Mouse (Mus musculus): ENCODE measurements around the gene Ttll11. TPM values are rescaled to one million over a fixed set of nuclear protein-coding genes. Genes with fewer than 3 reads are reported as not detected.
A peak's percentile ranks its signal among the peaks of the same experiment; 100 is the strongest.

Gene Ttll11
- polyA plus RNA-seq, 1 experiment from 2014 or later: 0.95 TPM

GRCm38 (mm10) chr2:35911675-35912074 lies 68.0 kb downstream of the Ttll11 start:
- no peak for DNase-seq (ENCODE audit: extremely low spot score, low spot score)
- peaks cover 7% of the 10 kb centered on the region for H3K4me1 ChIP-seq
- H3K9me3 ChIP-seq: no peaks in the 10 kb centered on the region; the same call in 1 of the 2 replicates
- no peaks in the 10 kb centered on the region for H3K36me3 ChIP-seq (replicated peaks)
- no peak overlapping the region for H3K4me3 ChIP-seq
- H3K27me3 ChIP-seq (ENCODE audit: poor library complexity, severe bottlenecking): no peaks in the 10 kb centered on the region
- WGBS: 80% methylated on average over 1 of the region's 1 CpGs
- no peak overlapping the region for H3K27ac ChIP-seq

- no peaks in the 10 kb centered on the region; the same call in 1 of the 2 replicates for H3K9me3 ChIP-seq
- WGBS: 69% methylated on average over 9 of the region's 9 CpGs
These were observed 69.0 kb downstream of the Ttll11 start for GRCm38 (mm10) chr2:35910740-35911139.

DNA sequence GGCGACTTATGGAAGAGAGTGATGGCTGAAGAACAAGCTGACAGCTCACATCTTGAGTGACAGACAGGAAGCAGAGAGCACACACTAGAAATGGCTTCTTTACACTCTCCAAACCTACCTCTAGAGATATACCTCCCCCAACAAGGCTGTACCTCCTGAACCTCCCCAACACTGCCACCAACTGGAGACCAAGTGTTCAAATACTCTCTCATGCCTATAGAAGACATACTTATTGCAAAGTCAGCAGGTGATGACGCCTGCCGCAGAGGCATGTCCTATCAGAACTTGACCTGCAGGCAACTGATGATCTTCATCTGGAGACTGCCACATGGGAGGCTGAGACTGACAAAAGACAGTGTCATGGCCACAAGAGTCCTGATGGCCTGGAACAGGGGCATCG lies 70.4 kb downstream of the Ttll11 start:
- WGBS: 96% methylated on average over 4 of the region's 4 CpGs
- no peak for DNase-seq (ENCODE audit: extremely low spot score, low spot score)
- Histone ChIP-seq H3K27me3 (ENCODE audit: poor library complexity, severe bottlenecking) (no peaks in the 10 kb centered on the region), H3K27ac (no peak overlapping the region), H3K9me3 (no peaks in the 10 kb centered on the region; the same call in 1 of the 2 replicates), H3K4me1 (peaks cover 12% of the 10 kb centered on the region), H3K36me3 (replicated peaks) (no peaks in the 10 kb centered on the region), H3K4me3 (no peak overlapping the region)

More at GRCm38 (mm10) chr2:35910740-35911139, 69.0 kb downstream of the Ttll11 start:
- Histone ChIP-seq H3K36me3 (replicated peaks) (no peaks in the 10 kb centered on the region), H3K27ac (no peak overlapping the region), H3K27me3 (ENCODE audit: poor library complexity, severe bottlenecking) (no peaks in the 10 kb centered on the region), H3K4me3 (no peak overlapping the region), H3K4me1 (peaks cover 11% of the 10 kb centered on the region)
- DNase-seq (ENCODE audit: extremely low spot score, low spot score): no peak

- Histone ChIP-seq H3K36me3 (replicated peaks) (no peaks in the 10 kb centered on the region), H3K4me1 (peaks cover 12% of the 10 kb centered on the region), H3K4me3 (no peak overlapping the region), H3K9me3 (no peaks in the 10 kb centered on the region; the same call in 1 of the 2 replicates), H3K27ac (no peak overlapping the region), H3K27me3 (ENCODE audit: poor library complexity, severe bottlenecking) (no peaks in the 10 kb centered on the region)
- DNase-seq (ENCODE audit: extremely low spot score, low spot score): no peak
- WGBS: 83% methylated on average over 6 of the region's 6 CpGs
These were observed 72.1 kb downstream of the Ttll11 start for GRCm38 (mm10) chr2:35907578-35907977.

- no peak overlapping the region for H3K27ac ChIP-seq
- H3K36me3 ChIP-seq (replicated peaks): no peaks in the 10 kb centered on the region
- H3K27me3 ChIP-seq (ENCODE audit: poor library complexity, severe bottlenecking): no peaks in the 10 kb centered on the region
- DNase-seq (ENCODE audit: extremely low spot score, low spot score): peak; percentile 68
- no peak overlapping the region for H3K4me3 ChIP-seq
- 34% methylated on average over 11 of the region's 11 CpGs for WGBS
- no peaks in the 10 kb centered on the region; the same call in 1 of the 2 replicates for H3K9me3 ChIP-seq
- peaks cover 12% of the 10 kb centered on the region for H3K4me1 ChIP-seq
These were observed 73.4 kb downstream of the Ttll11 start for GRCm38 (mm10) chr2:35906174-35906798.

DNA sequence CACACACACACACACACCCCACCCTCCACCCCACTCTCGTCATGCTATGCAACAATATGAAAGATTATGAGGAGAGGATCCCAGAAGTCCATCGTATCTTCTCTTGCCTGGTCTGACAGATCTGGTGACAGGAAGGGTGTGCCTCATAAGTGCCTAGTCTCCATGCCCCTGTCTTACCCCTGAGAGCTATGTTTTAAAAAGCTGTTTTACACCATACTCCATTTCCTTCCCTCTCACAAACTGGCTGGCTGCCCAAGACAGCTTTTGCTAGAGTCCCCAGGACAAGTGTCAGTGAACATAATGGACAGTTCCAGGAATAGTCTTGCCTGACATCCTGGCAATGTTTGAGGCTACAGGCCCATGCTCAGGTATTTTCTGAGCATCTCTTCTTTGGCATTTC lies 78.9 kb downstream of the Ttll11 start:
- DNase-seq (ENCODE audit: extremely low spot score, low spot score): no peak
- H3K9me3 ChIP-seq: no peaks in the 10 kb centered on the region
- WGBS: 93% methylated on average over 2 of the region's 2 CpGs

GRCm38 (mm10) chr2:35899712-35900111 lies 80.0 kb downstream of the Ttll11 start:
- WGBS: 97% methylated on average over 3 of the region's 3 CpGs
- no peak for DNase-seq (ENCODE audit: extremely low spot score, low spot score)
- Histone ChIP-seq H3K4me3 (no peak overlapping the region), H3K4me1 (0 out of 2 replicates have a peak, but pooled peaks cover 2% of the 10 kb centered on the region), H3K36me3 (replicated peaks) (no peaks in the 10 kb centered on the region), H3K27me3 (ENCODE audit: poor library complexity, severe bottlenecking) (no peaks in the 10 kb centered on the region), H3K27ac (no peak overlapping the region), H3K9me3 (no peaks in the 10 kb centered on the region)

More for the DNA sequence above, 78.9 kb downstream of the Ttll11 start:
- no peak overlapping the region for H3K27ac ChIP-seq
- H3K36me3 ChIP-seq (replicated peaks): no peaks in the 10 kb centered on the region
- no peaks in the 10 kb centered on the region for H3K27me3 ChIP-seq (ENCODE audit: poor library complexity, severe bottlenecking)
- no peak overlapping the region for H3K4me3 ChIP-seq
- 0 out of 2 replicates have a peak, but pooled peaks cover 4% of the 10 kb centered on the region for H3K4me1 ChIP-seq

DNA sequence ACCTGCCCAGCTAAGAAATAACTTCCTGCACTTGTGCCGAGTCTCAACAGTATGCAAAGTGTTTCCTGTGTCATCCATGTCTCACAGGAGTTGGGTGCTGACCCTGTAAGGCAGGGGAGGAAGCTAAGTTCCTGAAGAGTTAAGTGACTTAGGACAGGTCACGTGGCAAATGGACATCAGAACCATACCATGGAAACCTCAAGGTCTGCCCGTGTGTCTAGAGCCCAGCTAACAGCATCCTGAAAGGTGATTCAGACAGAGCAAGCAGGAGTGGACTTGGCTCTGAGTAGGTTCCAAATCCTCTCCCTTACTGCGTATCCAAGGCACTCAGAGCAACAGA lies 80.6 kb downstream of the Ttll11 start:
- Histone ChIP-seq H3K27me3 (ENCODE audit: poor library complexity, severe bottlenecking) (no peaks in the 10 kb centered on the region), H3K4me1 (0 out of 2 replicates have a peak, but pooled peaks cover 2% of the 10 kb centered on the region), H3K27ac (no peak overlapping the region), H3K9me3 (no peaks in the 10 kb centered on the region), H3K4me3 (no peak overlapping the region), H3K36me3 (replicated peaks) (no peaks in the 10 kb centered on the region)
- no peak for DNase-seq (ENCODE audit: extremely low spot score, low spot score)
- 77% methylated on average over 4 of the region's 4 CpGs for WGBS

DNA sequence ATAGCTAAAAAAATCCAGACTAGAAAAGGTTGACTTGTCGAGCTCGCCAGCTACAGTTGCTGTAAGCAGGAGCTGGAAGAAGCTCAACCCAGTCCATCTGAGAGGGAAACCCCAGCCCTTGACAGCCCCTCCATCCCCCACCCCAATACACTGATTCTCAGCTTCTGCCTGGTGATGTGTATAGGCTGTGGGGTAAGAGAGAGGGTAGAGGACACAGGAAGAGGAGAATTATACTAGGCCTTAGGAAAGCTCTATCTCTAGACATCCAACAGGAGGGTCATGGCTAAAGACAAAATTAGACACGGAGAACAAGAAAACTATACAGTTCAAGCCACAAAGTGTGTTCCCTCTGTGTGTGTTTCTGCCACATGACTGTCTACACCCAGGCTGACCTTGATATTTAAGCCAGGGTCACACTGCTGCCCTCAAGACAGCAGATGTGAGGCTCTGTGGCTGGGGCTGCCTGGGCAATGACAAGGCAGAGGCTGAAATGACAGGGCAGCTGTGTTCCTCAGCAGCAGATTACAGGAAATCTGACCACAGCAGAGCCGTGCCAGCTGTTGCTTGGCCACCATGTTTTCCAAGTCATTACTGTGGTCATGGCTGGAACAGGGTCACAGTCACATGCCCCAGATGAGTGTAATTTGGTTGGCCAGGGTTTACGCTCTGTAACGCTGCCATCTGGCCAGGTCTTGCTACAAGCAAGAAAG lies 81.1 kb downstream of the Ttll11 start:
- Histone ChIP-seq H3K4me3 (no peak overlapping the region), H3K27me3 (ENCODE audit: poor library complexity, severe bottlenecking) (no peaks in the 10 kb centered on the region), H3K4me1 (0 out of 2 replicates have a peak, but pooled peaks cover 2% of the 10 kb centered on the region), H3K27ac (no peak overlapping the region), H3K9me3 (no peaks in the 10 kb centered on the region), H3K36me3 (replicated peaks) (no peaks in the 10 kb centered on the region)
- DNase-seq (ENCODE audit: extremely low spot score, low spot score): no peak
- WGBS: 86% methylated on average over 6 of the region's 6 CpGs

GRCm38 (mm10) chr2:35897125-35897524 lies 82.6 kb downstream of the Ttll11 start:
- H3K4me3 ChIP-seq: no peak overlapping the region
- no peaks in the 10 kb centered on the region for H3K27me3 ChIP-seq (ENCODE audit: poor library complexity, severe bottlenecking)
- DNase-seq (ENCODE audit: extremely low spot score, low spot score): no peak
- no peaks in the 10 kb centered on the region for H3K36me3 ChIP-seq (replicated peaks)
- H3K9me3 ChIP-seq: no peaks in the 10 kb centered on the region
- 79% methylated on average over 2 of the region's 2 CpGs for WGBS
- H3K4me1 ChIP-seq: 0 out of 2 replicates have a peak, but pooled peaks cover 2% of the 10 kb centered on the region
- H3K27ac ChIP-seq: no peak overlapping the region

DNA sequence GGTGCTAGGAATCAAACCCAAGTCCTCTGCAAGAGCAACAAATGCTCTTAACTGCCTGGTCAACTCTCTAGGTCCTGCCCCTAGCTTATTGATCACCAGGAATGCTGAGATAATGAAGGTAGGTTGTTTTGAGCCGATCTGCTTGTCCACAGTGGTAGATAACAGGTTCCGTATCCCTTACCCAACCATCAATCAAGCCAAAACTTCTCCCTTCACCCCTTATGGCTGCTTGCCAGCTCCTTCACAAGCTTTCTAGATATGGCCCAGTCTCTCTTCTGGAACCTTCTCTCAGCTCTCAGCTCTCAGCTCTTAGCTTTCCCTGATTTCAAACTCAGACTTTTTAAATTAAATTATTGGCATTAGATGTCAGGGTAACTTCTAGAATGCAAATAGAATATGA lies 85.2 kb downstream of the Ttll11 start:
- DNase-seq (ENCODE audit: extremely low spot score, low spot score): no peak
- H3K4me1 ChIP-seq: 0 out of 2 replicates have a peak, but pooled peaks cover 2% of the 10 kb centered on the region
- no peaks in the 10 kb centered on the region for H3K27me3 ChIP-seq (ENCODE audit: poor library complexity, severe bottlenecking)
- no peaks in the 10 kb centered on the region for H3K36me3 ChIP-seq (replicated peaks)
- H3K4me3 ChIP-seq: no peak overlapping the region
- H3K9me3 ChIP-seq: no peaks in the 10 kb centered on the region
- H3K27ac ChIP-seq: no peak overlapping the region
- 87% methylated on average over 2 of the region's 2 CpGs for WGBS

GRCm38 (mm10) chr2:35890635-35891034 lies 89.1 kb downstream of the Ttll11 start:
- Histone ChIP-seq H3K4me1 (no peaks in the 10 kb centered on the region), H3K4me3 (no peak overlapping the region), H3K36me3 (replicated peaks) (no peaks in the 10 kb centered on the region), H3K27ac (no peak overlapping the region), H3K27me3 (ENCODE audit: poor library complexity, severe bottlenecking) (no peaks in the 10 kb centered on the region), H3K9me3 (no peaks in the 10 kb centered on the region)
- 81% methylated on average over 3 of the region's 3 CpGs for WGBS
- no peak for DNase-seq (ENCODE audit: extremely low spot score, low spot score)

- no peak for DNase-seq (ENCODE audit: extremely low spot score, low spot score)
- no peaks in the 10 kb centered on the region for H3K36me3 ChIP-seq (replicated peaks)
- H3K4me1 ChIP-seq: no peaks in the 10 kb centered on the region
- H3K27me3 ChIP-seq (ENCODE audit: poor library complexity, severe bottlenecking): no peaks in the 10 kb centered on the region
- no peak overlapping the region for H3K4me3 ChIP-seq
- 84% methylated on average over 2 of the region's 2 CpGs for WGBS
- no peak overlapping the region for H3K27ac ChIP-seq
- H3K9me3 ChIP-seq: no peaks in the 10 kb centered on the region
These were observed 89.9 kb downstream of the Ttll11 start for GRCm38 (mm10) chr2:35889776-35890175.

Measured in forebrain, embryonic 10.5 days (tissue).